Mouse (Mus musculus): ENCODE data around the gene Cmip.

GRCm38 (mm10) chr8:117403705-117404476 lies 147.0 kb downstream of the Cmip start:
- TF ChIP-seq CTCF (conservative IDR thresholded peaks at IDR 0.05; ENCODE audit: insufficient read depth, insufficient read length, low read depth, low read length) = no peak
- TF ChIP-seq POLR2A (IDR thresholded peaks at IDR 0.05; ENCODE audit: low read depth, low read length) = no peak
